Mouse (Mus musculus): ENCODE measurements at regions not wholly inside any gene's neighbourhood (a gene's known extent, or its start where the extent isn't known, plus 50 kb on each side); places are given as distances from the start of the nearest gene placed in this dataset.

GRCm38 (mm10) chr2:84245900-84246299 lies 179.3 kb downstream of the Calcrl start:
- no peak for TF ChIP-seq ZC3H11A (IDR thresholded peaks at IDR 0.05; ENCODE audit: borderline replicate concordance, low read depth, low read length)
- TF ChIP-seq CHD2 (IDR thresholded peaks at IDR 0.05; ENCODE audit: low read depth, low read length), result no peak
- no peak for TF ChIP-seq HCFC1 (IDR thresholded peaks at IDR 0.05; ENCODE audit: borderline replicate concordance, insufficient read depth, low read length)
- TF ChIP-seq MAFK (IDR thresholded peaks at IDR 0.05; ENCODE audit: insufficient read depth, low read depth, low read length), result no peak
- TF ChIP-seq ZNF384 (IDR thresholded peaks at IDR 0.05; ENCODE audit: low read depth, low read length), result no peak

All from ES-E14 (cell line).